Mouse (Mus musculus) CH12.LX (cell line): ENCODE results near the gene C2cd3. TPM values are rescaled to one million over a fixed set of nuclear protein-coding genes. Genes with fewer than 3 reads are reported as not detected.

Experiments used
- DNase-seq: peaks from one replicate; pipeline ENCODE4 v3.0.0-alpha.2; 2013; ENCODE audit errors: extremely low read depth
- H3K27ac ChIP-seq: 2 replicates; pipeline ENCODE4 v1.5.1; 2012; ENCODE audit warnings: low read depth, mild to moderate bottlenecking, control low read depth, moderate library complexity; ENCODE audit not compliant: insufficient read depth
- H3K27me3 ChIP-seq: replicated peaks from 2 replicates; pipeline ENCODE3; 2012; ENCODE audit warnings: inconsistent platforms
- H3K36me3 ChIP-seq, 2 experiments: replicated peaks in 1 of 2; 2 replicates each; pipeline versions ENCODE3 to v1.6.1; 2012; ENCODE audit warnings: inconsistent platforms in 1 of 2, low read length in 1 of 2, mild to moderate bottlenecking in 1 of 2, mixed read lengths in 1 of 2, moderate library complexity in 1 of 2; ENCODE audit not compliant: control insufficient read depth in 1 of 2, insufficient read depth in 1 of 2
- H3K4me1 ChIP-seq, 2 experiments: 2 replicates each; pipeline ENCODE4 v1.6.1; 2012; ENCODE audit warnings: inconsistent platforms in 1 of 2, moderate library complexity in 1 of 2; ENCODE audit not compliant: insufficient read depth in 2 of 2, control insufficient read depth in 1 of 2
- H3K4me2 ChIP-seq: 2 replicates; pipeline ENCODE4 v1.6.1; 2012; ENCODE audit warnings: low read depth, mild to moderate bottlenecking, control low read depth; ENCODE audit not compliant: poor library complexity, insufficient read depth, severe bottlenecking
- H3K4me3 ChIP-seq, 3 experiments: fragments of 150-350 bp in 1 of 3; sonication (generic) in 1 of 3; replicated peaks in 1 of 3; 2 replicates each; pipeline versions ENCODE3 to v1.5.1; 2011 to 2012; ENCODE audit warnings: low read depth in 2 of 3, low read length in 2 of 3, mild to moderate bottlenecking in 2 of 3, moderate library complexity in 2 of 3, control low read depth in 1 of 3, improper control_type of control experiment in 1 of 3, inconsistent platforms in 1 of 3, mixed read lengths in 1 of 3; ENCODE audit not compliant: poor library complexity in 1 of 3
- H3K79me2 ChIP-seq: replicated peaks from 2 replicates; pipeline ENCODE4 v1.6.1; 2012; ENCODE audit warnings: mild to moderate bottlenecking, moderate library complexity; ENCODE audit not compliant: control insufficient read depth, poor library complexity, insufficient read depth, severe bottlenecking; ENCODE audit errors: extremely low read depth
- H3K9ac ChIP-seq: 2 replicates; pipeline ENCODE4 v1.6.1; 2012; ENCODE audit warnings: low read depth, mild to moderate bottlenecking, control low read depth, moderate library complexity; ENCODE audit not compliant: insufficient read depth
- H3K9me3 ChIP-seq: replicated peaks from 2 replicates; pipeline ENCODE3; 2012; ENCODE audit warnings: low read length, inconsistent platforms, mixed read lengths
- BHLHE40 ChIP-seq: IDR thresholded peaks from 2 replicates; pipeline ENCODE4 v1.6.1; 2011; ENCODE audit warnings: mild to moderate bottlenecking, low read depth, low read length, improper control_type of control experiment
- CHD1 ChIP-seq: IDR thresholded peaks from 2 replicates; pipeline ENCODE4 v1.6.1; 2012; ENCODE audit warnings: low read depth, low read length, improper control_type of control experiment, inconsistent platforms
- CTCF ChIP-seq, 2 experiments: IDR thresholded peaks in 1 of 2; conservative IDR thresholded peaks in 1 of 2; 2 replicates each; pipeline ENCODE4 v1.5.1; 2011 to 2012; ENCODE audit warnings: low read depth in 2 of 2, low read length in 2 of 2, improper control_type of control experiment in 1 of 2, inconsistent platforms in 1 of 2, mild to moderate bottlenecking in 1 of 2, moderate library complexity in 1 of 2
- ETS1 ChIP-seq: conservative IDR thresholded peaks from 2 replicates; pipeline ENCODE4 v1.6.1; 2012; ENCODE audit warnings: low read depth, mild to moderate bottlenecking, inconsistent platforms, low read length, improper control_type of control experiment, moderate library complexity
- GABPA ChIP-seq: IDR thresholded peaks from 2 replicates; pipeline ENCODE4 v1.6.1; 2012; ENCODE audit warnings: low read depth, low read length, improper control_type of control experiment, inconsistent platforms; ENCODE audit not compliant: insufficient replicate concordance
- HCFC1 ChIP-seq: IDR thresholded peaks from 2 replicates; pipeline ENCODE4 v1.6.1; 2012; ENCODE audit warnings: low read depth, mild to moderate bottlenecking, inconsistent platforms, low read length, improper control_type of control experiment
- IRF4 ChIP-seq: IDR thresholded peaks from 2 replicates; pipeline ENCODE4 v1.6.1; 2014; ENCODE audit warnings: low read depth, mild to moderate bottlenecking, inconsistent platforms, low read length, improper control_type of control experiment
- JUN ChIP-seq: IDR thresholded peaks from 2 replicates; pipeline ENCODE4 v1.6.1; 2011; ENCODE audit warnings: low read depth, mild to moderate bottlenecking, low read length, improper control_type of control experiment, moderate library complexity; ENCODE audit not compliant: insufficient read depth
- JUND ChIP-seq: conservative IDR thresholded peaks from 2 replicates; pipeline ENCODE4 v1.6.1; 2011; ENCODE audit warnings: low read depth, low read length, improper control_type of control experiment
- MAFK ChIP-seq: IDR thresholded peaks from 2 replicates; pipeline ENCODE4 v1.6.1; 2011; ENCODE audit warnings: low read length, improper control_type of control experiment; ENCODE audit not compliant: insufficient replicate concordance
- MAX ChIP-seq: IDR thresholded peaks from 2 replicates; pipeline ENCODE4 v1.6.1; 2011; ENCODE audit warnings: low read length, improper control_type of control experiment
- MXI1 ChIP-seq: IDR thresholded peaks from 2 replicates; pipeline ENCODE4 v1.6.1; 2011; ENCODE audit warnings: mild to moderate bottlenecking, low read depth, low read length, improper control_type of control experiment
- MYC ChIP-seq: IDR thresholded peaks from 2 replicates; pipeline ENCODE4 v1.6.1; 2011; ENCODE audit warnings: low read depth, mild to moderate bottlenecking, improper control_type of control experiment, low read length
- NRF1 ChIP-seq: IDR thresholded peaks from 2 replicates; pipeline ENCODE4 v1.6.1; 2014; ENCODE audit warnings: low read depth, mild to moderate bottlenecking, inconsistent platforms, low read length, improper control_type of control experiment, moderate library complexity
- POLR2A ChIP-seq: IDR thresholded peaks from 2 replicates; pipeline ENCODE4 v1.6.1; 2011; ENCODE audit warnings: low read depth, mild to moderate bottlenecking, improper control_type of control experiment, low read length
- POLR2AphosphoS2 ChIP-seq: IDR thresholded peaks from 2 replicates; pipeline ENCODE4 v1.6.1; 2011; ENCODE audit warnings: low read depth, low read length, improper control_type of control experiment
- SMC3 ChIP-seq: IDR thresholded peaks from 2 replicates; pipeline ENCODE4 v1.6.1; 2011; ENCODE audit warnings: low read depth, low read length, improper control_type of control experiment
- TBP ChIP-seq: conservative IDR thresholded peaks from 2 replicates; pipeline ENCODE4 v1.6.1; 2011; ENCODE audit warnings: low read depth, low read length, improper control_type of control experiment
- ZNF384 ChIP-seq: IDR thresholded peaks from 2 replicates; pipeline ENCODE4 v1.6.1; 2012; ENCODE audit warnings: low read depth, low read length, improper control_type of control experiment, inconsistent platforms
- dilution Hi-C: fragments of 300-500 bp; cut with MboI; formaldehyde crosslinking; loops from 2 replicates; pipeline ENCODE4 v1.14.3; 2020; ENCODE audit warnings: low sequenced_read_pairs; ENCODE audit not compliant: extremely low pct_unique_long_range_greater_than_20kb, extremely low pct_ligation_motif_present
- in situ Hi-C: fragments of 300-500 bp; cut with MboI; formaldehyde crosslinking; loops from 3 replicates; pipeline ENCODE4 v1.14.3; 2019; ENCODE audit warnings: low sequenced_read_pairs, low pct_ligation_motif_present, low pct_unique_long_range_greater_than_20kb, mixed read lengths
- polyA plus RNA-seq: library from polyadenylated mRNA; unstranded; fragments of >175 nt; gene quantifications from 2 replicates; pipeline ENCODE4 v1.2.1, GENCODE M21; 2012; ENCODE audit warnings: low read depth; ENCODE audit not compliant: insufficient read length
- total RNA-seq, 2 experiments: library from RNA; depleted of rRNA; stranded (reverse); fragments of 300-350 nt in 1 of 2; fragments of >200 nt in 1 of 2; gene quantifications; 2 replicates each; pipeline ENCODE4 v1.2.3; 2012 to 2014

Gene C2cd3
- total and polyA plus RNA-seq, 3 experiments: 11.7 to 25.0 (median 16.7) TPM

- no peak for TF ChIP-seq MAFK
- TF ChIP-seq POLR2A: no peak
- TF ChIP-seq GABPA: no peak
- TF ChIP-seq JUND: no peak
- no peak for TF ChIP-seq ZNF384
- no peak for TF ChIP-seq IRF4
- no peak for TF ChIP-seq CHD1
- TF ChIP-seq MYC: no peak
- TF ChIP-seq TBP: no peak
- TF ChIP-seq MXI1: no peak
- TF ChIP-seq ETS1: no peak
- TF ChIP-seq BHLHE40: no peak
- TF ChIP-seq NRF1: no peak
- no peak for TF ChIP-seq HCFC1
- no peak for TF ChIP-seq SMC3
- no peak for TF ChIP-seq JUN
- TF ChIP-seq POLR2AphosphoS2: no peak
- no peak for TF ChIP-seq MAX
- TF ChIP-seq CTCF (conservative IDR thresholded peaks at IDR 0.05 in 1 of 2, IDR thresholded peaks at IDR 0.05 in 1 of 2; ENCODE audit: low read depth in 2 of 2, low read length in 2 of 2): no peak
- in situ Hi-C loops: no loop called here
- no peak for DNase-seq
- no peaks in the 10 kb centered on the region for H3K9me3 ChIP-seq
- H3K9ac ChIP-seq: no peak overlapping the region
- no peaks in the 10 kb centered on the region for H3K27me3 ChIP-seq
- no peak overlapping the region for H3K27ac ChIP-seq
- H3K4me3 ChIP-seq: no peak overlapping the region
- no peak overlapping the region for H3K4me2 ChIP-seq
- no peaks in the 10 kb centered on the region for H3K79me2 ChIP-seq
- dilution Hi-C loops: no loop called here
- peaks cover 0 to 26% of the 10 kb centered on the region in 2 experiments; a peak in 2 of 4 replicates for H3K4me1 ChIP-seq
- peaks cover 43 to 95% of the 10 kb centered on the region in 2 experiments for H3K36me3 ChIP-seq
Observed at GRCm38 (mm10) chr7:100459862-100460261, 87.8 kb downstream of the C2cd3 start.

DNA sequence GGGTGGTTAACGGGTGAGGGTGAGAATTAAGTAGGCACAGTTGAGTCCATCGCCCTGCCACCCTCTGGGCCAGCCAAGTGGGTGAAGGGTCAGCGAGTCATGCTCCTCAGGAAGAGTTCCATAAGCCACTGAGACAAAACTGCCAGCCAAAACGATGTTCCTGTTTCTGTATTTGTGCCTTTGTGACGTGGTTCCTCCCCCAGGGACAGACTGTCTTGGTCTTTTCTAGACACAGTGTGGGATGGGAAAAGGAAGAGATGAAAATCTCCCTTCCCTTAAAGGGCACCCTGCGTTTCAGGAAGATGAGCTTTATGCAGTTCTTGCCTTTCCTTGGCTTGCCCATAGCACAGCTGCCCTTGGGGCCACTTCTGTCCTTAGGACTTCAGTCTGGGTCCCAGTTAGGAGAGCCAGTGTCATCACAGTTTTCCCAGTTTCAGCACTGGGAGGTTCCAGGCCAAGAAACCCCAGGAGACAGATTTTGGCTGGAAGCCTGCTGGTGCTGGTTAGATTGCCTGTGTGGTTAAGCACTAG is 89.7 kb downstream of the C2cd3 start:
- no peak overlapping the region for H3K9ac ChIP-seq
- dilution Hi-C loops: no loop called here
- H3K9me3 ChIP-seq: no peaks in the 10 kb centered on the region
- DNase-seq: no peak
- no peak overlapping the region for H3K4me2 ChIP-seq
- H3K4me3 ChIP-seq: no peak overlapping the region
- peaks cover 28 to 95% of the 10 kb centered on the region in 2 experiments for H3K36me3 ChIP-seq
- H3K4me1 ChIP-seq: peaks cover 0 to 26% of the 10 kb centered on the region in 2 experiments; a peak in 2 of 4 replicates
- no peaks in the 10 kb centered on the region for H3K79me2 ChIP-seq
- no peak for TF ChIP-seq CHD1
- TF ChIP-seq TBP: no peak
- in situ Hi-C loops: no loop called here
- no peaks in the 10 kb centered on the region for H3K27me3 ChIP-seq
- no peak overlapping the region for H3K27ac ChIP-seq
